Mouse (Mus musculus): ENCODE results near the gene Bcl7a. TPM values are rescaled to one million over a fixed set of nuclear protein-coding genes. Genes with fewer than 3 reads are reported as not detected.

Bcl7a gene
- 10 to 100 TPM; 67.8 to 70.0 TPM for total RNA-seq (2021)

- intact Hi-C loops (cut with DNase I): loop anchor here (1.0 kb wide), 2 partner anchors 18 to 87 kb away; no protein-coding TSS in a partner anchor
- DNase-seq (ENCODE audit: low spot score in 2 of 2): peak; percentile 95
Observed at GRCm38 (mm10) chr5:123343707-123344627, at the start of gene Bcl7a. TSS of gene Bcl7a (plus strand) at chr5:123343834.

GRCm38 (mm10) chr5:123294653-123295052, 49.0 kb upstream of the Bcl7a start:
- intact Hi-C loops (cut with DNase I): no loop called here

GRCm38 (mm10) chr5:123296224-123296806, 47.3 kb upstream of the Bcl7a start:
- no peak for DNase-seq (ENCODE audit: low spot score in 2 of 2)
- intact Hi-C loops (cut with DNase I): no loop called here

More at GRCm38 (mm10) chr5:123294653-123295052, 49.0 kb upstream of the Bcl7a start:
- DNase-seq (ENCODE audit: low spot score in 2 of 2): no peak

GRCm38 (mm10) chr5:123296972-123297754, 46.5 kb upstream of the Bcl7a start:
- intact Hi-C loops (cut with DNase I): no loop called here

GRCm38 (mm10) chr5:123297830-123298229, 45.8 kb upstream of the Bcl7a start:
- intact Hi-C loops (cut with DNase I): no loop called here
- no peak for DNase-seq (ENCODE audit: low spot score in 2 of 2)

More at GRCm38 (mm10) chr5:123296972-123297754, 46.5 kb upstream of the Bcl7a start:
- no peak for DNase-seq (ENCODE audit: low spot score in 2 of 2)

GRCm38 (mm10) chr5:123298526-123298925, 45.1 kb upstream of the Bcl7a start:
- DNase-seq (ENCODE audit: low spot score in 2 of 2): no peak
- intact Hi-C loops (cut with DNase I): no loop called here

GRCm38 (mm10) chr5:123300496-123301034, 43.1 kb upstream of the Bcl7a start:
- no peak for DNase-seq (ENCODE audit: low spot score in 2 of 2)
- intact Hi-C loops (cut with DNase I): no loop called here

- no peak for DNase-seq (ENCODE audit: low spot score in 2 of 2)
- intact Hi-C loops (cut with DNase I): no loop called here
Observed at GRCm38 (mm10) chr5:123301780-123302521, 41.7 kb upstream of the Bcl7a start.

GRCm38 (mm10) chr5:123307630-123308282, 35.9 kb upstream of the Bcl7a start:
- DNase-seq (ENCODE audit: low spot score in 2 of 2): no peak
- intact Hi-C loops (cut with DNase I): no loop called here

- intact Hi-C loops (cut with DNase I): no loop called here
- no peak for DNase-seq (ENCODE audit: low spot score in 2 of 2)
Observed at GRCm38 (mm10) chr5:123309816-123310215, 33.8 kb upstream of the Bcl7a start.

- no peak for DNase-seq (ENCODE audit: low spot score in 2 of 2)
- intact Hi-C loops (cut with DNase I): no loop called here
Observed at GRCm38 (mm10) chr5:123310221-123310620, 33.4 kb upstream of the Bcl7a start.

- no peak for DNase-seq (ENCODE audit: low spot score in 2 of 2)
- intact Hi-C loops (cut with DNase I): no loop called here
Observed at GRCm38 (mm10) chr5:123313058-123313630, 30.5 kb upstream of the Bcl7a start.

GRCm38 (mm10) chr5:123313851-123314380, 29.7 kb upstream of the Bcl7a start:
- intact Hi-C loops (cut with DNase I): no loop called here
- no peak for DNase-seq (ENCODE audit: low spot score in 2 of 2)

- DNase-seq (ENCODE audit: low spot score in 2 of 2): no peak
- intact Hi-C loops (cut with DNase I): no loop called here
Observed at GRCm38 (mm10) chr5:123315219-123315866, 28.3 kb upstream of the Bcl7a start.

GRCm38 (mm10) chr5:123317992-123318391, 25.6 kb upstream of the Bcl7a start:
- DNase-seq (ENCODE audit: low spot score in 2 of 2): no peak
- intact Hi-C loops (cut with DNase I): no loop called here

- DNase-seq (ENCODE audit: low spot score in 2 of 2): no peak
- intact Hi-C loops (cut with DNase I): no loop called here
Observed at GRCm38 (mm10) chr5:123320136-123320535, 23.5 kb upstream of the Bcl7a start.

GRCm38 (mm10) chr5:123324242-123324641, 19.4 kb upstream of the Bcl7a start:
- DNase-seq (ENCODE audit: low spot score in 2 of 2): no peak
- intact Hi-C loops (cut with DNase I): no loop called here

Measured in left cerebral cortex, postnatal 25 days (tissue).